Mouse (Mus musculus) MEL (cell line): ENCODE results near the gene Cdiptos. TPM values are rescaled to one million over a fixed set of nuclear protein-coding genes. Genes with fewer than 3 reads are reported as not detected.
A peak's percentile ranks its signal among the peaks of the same experiment; 100 is the strongest.

ENCODE experiments used
- DNase-seq: peaks from one replicate; pipeline ENCODE4 v3.0.0; 2011; ENCODE audit warnings: low read depth, low spot score
- H3K27ac ChIP-seq: 2 replicates; pipeline ENCODE4 v1.5.1; 2012; ENCODE audit warnings: low read depth, mild to moderate bottlenecking, control low read depth, low read length, moderate library complexity; ENCODE audit not compliant: control insufficient read depth
- H3K27me3 ChIP-seq, 2 experiments: fragments of 150-350 bp in 1 of 2; sonication (generic) in 1 of 2; 2 replicates each; pipeline ENCODE4 v1.6.1; 2012; ENCODE audit warnings: low read length in 2 of 2, mild to moderate bottlenecking in 2 of 2, improper control_type of control experiment in 1 of 2, moderate library complexity in 1 of 2; ENCODE audit not compliant: insufficient read depth in 2 of 2, control insufficient read depth in 1 of 2
- H3K36me3 ChIP-seq, 2 experiments: 2 replicates each; pipeline ENCODE4 v1.6.1; 2012 to 2014; ENCODE audit warnings: low read length in 2 of 2, improper control_type of control experiment in 1 of 2, inconsistent platforms in 1 of 2, mild to moderate bottlenecking in 1 of 2; ENCODE audit not compliant: insufficient read depth in 2 of 2, control insufficient read depth in 1 of 2
- H3K4me1 ChIP-seq, 2 experiments: fragments of 150-350 bp in 1 of 2; sonication (generic) in 1 of 2; 2 replicates each; pipeline ENCODE4 v1.6.1; 2012; ENCODE audit warnings: low read length in 2 of 2, improper control_type of control experiment in 1 of 2, mild to moderate bottlenecking in 1 of 2; ENCODE audit not compliant: insufficient read depth in 2 of 2, control insufficient read depth in 1 of 2
- H3K4me3 ChIP-seq, 2 experiments: fragments of 150-350 bp in 1 of 2; sonication (generic) in 1 of 2; 2 replicates each; pipeline ENCODE4 v1.5.1; 2012; ENCODE audit warnings: low read depth in 2 of 2, low read length in 2 of 2, mild to moderate bottlenecking in 2 of 2, moderate library complexity in 2 of 2, control low read depth in 1 of 2, improper control_type of control experiment in 1 of 2; ENCODE audit not compliant: control insufficient read depth in 1 of 2, insufficient read depth in 1 of 2
- H3K79me2 ChIP-seq: 2 replicates; pipeline ENCODE4 v1.6.1; 2012; ENCODE audit warnings: mild to moderate bottlenecking, low read length, moderate library complexity; ENCODE audit not compliant: control insufficient read depth, poor library complexity, insufficient read depth
- H3K9ac ChIP-seq: 2 replicates; pipeline ENCODE4 v1.6.1; 2012; ENCODE audit warnings: low read depth, mild to moderate bottlenecking, control low read depth, low read length, moderate library complexity; ENCODE audit not compliant: control insufficient read depth, poor library complexity, severe bottlenecking
- H3K9me3 ChIP-seq: fragments of 150-350 bp; sonication (generic); replicated peaks from 2 replicates; pipeline ENCODE4 v1.6.1; 2012; ENCODE audit warnings: mild to moderate bottlenecking, low read length, improper control_type of control experiment, moderate library complexity; ENCODE audit not compliant: insufficient read depth
- BHLHE40 ChIP-seq: IDR thresholded peaks from 2 replicates; pipeline ENCODE4 v1.6.1; 2012; ENCODE audit warnings: low read depth, mild to moderate bottlenecking, inconsistent platforms, low read length, improper control_type of control experiment, borderline replicate concordance
- CHD1 ChIP-seq: IDR thresholded peaks from 2 replicates; pipeline ENCODE4 v1.6.1; 2012; ENCODE audit warnings: low read depth, mild to moderate bottlenecking, inconsistent platforms, low read length, improper control_type of control experiment
- CHD2 ChIP-seq: IDR thresholded peaks from 2 replicates; pipeline ENCODE4 v1.6.1; 2011; ENCODE audit warnings: low read length, improper control_type of control experiment
- CTCF ChIP-seq, 3 experiments: IDR thresholded peaks in 2 of 3; conservative IDR thresholded peaks in 1 of 3; 2 replicates each; pipeline ENCODE4 v1.5.1; 2011 to 2012; ENCODE audit warnings: low read length in 3 of 3, low read depth in 2 of 3, mild to moderate bottlenecking in 2 of 3, improper control_type of control experiment in 1 of 3, inconsistent platforms in 1 of 3, mixed read lengths in 1 of 3, moderate library complexity in 1 of 3; ENCODE audit not compliant: control insufficient read depth in 1 of 3, insufficient read depth in 1 of 3, poor library complexity in 1 of 3, severe bottlenecking in 1 of 3
- E2F4 ChIP-seq: IDR thresholded peaks from 2 replicates; pipeline ENCODE4 v1.6.1; 2011; ENCODE audit warnings: low read depth, low read length, improper control_type of control experiment, borderline replicate concordance
- EP300 ChIP-seq, 2 experiments: IDR thresholded peaks; 2 replicates each; pipeline ENCODE4 v1.6.1; 2011; ENCODE audit warnings: improper control_type of control experiment in 2 of 2, low read length in 2 of 2, low read depth in 1 of 2, mild to moderate bottlenecking in 1 of 2
- ETS1 ChIP-seq: IDR thresholded peaks from 2 replicates; pipeline ENCODE4 v1.6.1; 2012; ENCODE audit warnings: low read depth, mild to moderate bottlenecking, inconsistent platforms, low read length, improper control_type of control experiment, moderate library complexity
- GABPA ChIP-seq: IDR thresholded peaks from 2 replicates; pipeline ENCODE4 v1.6.1; 2012; ENCODE audit warnings: low read depth, mild to moderate bottlenecking, inconsistent platforms, low read length, improper control_type of control experiment, moderate library complexity
- GATA1 ChIP-seq: IDR thresholded peaks from 2 replicates; pipeline ENCODE4 v1.6.1; 2011; ENCODE audit warnings: low read depth, low read length, improper control_type of control experiment
- HCFC1 ChIP-seq: IDR thresholded peaks from 2 replicates; pipeline ENCODE4 v1.6.1; 2012; ENCODE audit warnings: low read depth, mild to moderate bottlenecking, inconsistent platforms, low read length, improper control_type of control experiment, moderate library complexity
- KAT2A ChIP-seq: conservative IDR thresholded peaks from 2 replicates; pipeline ENCODE4 v1.6.1; 2012; ENCODE audit warnings: low read depth, low read length, improper control_type of control experiment, inconsistent platforms
- MEF2A ChIP-seq: IDR thresholded peaks from 2 replicates; pipeline ENCODE4 v1.6.1; 2014; ENCODE audit warnings: low read depth, mild to moderate bottlenecking, inconsistent platforms, low read length, improper control_type of control experiment; ENCODE audit not compliant: poor library complexity, insufficient replicate concordance, severe bottlenecking; ENCODE audit errors: extremely low read depth
- MYB ChIP-seq: IDR thresholded peaks from 2 replicates; pipeline ENCODE4 v1.6.1; 2011; ENCODE audit warnings: mild to moderate bottlenecking, low read depth, low read length, improper control_type of control experiment
- NELFE ChIP-seq: IDR thresholded peaks from 2 replicates; pipeline ENCODE4 v1.6.1; 2011; ENCODE audit warnings: low read depth, low read length, improper control_type of control experiment
- POLR2A ChIP-seq, 2 experiments: IDR thresholded peaks; 2 replicates each; pipeline ENCODE4 v1.6.1; 2011 to 2012; ENCODE audit warnings: low read length in 2 of 2, mild to moderate bottlenecking in 2 of 2, control low read depth in 1 of 2, improper control_type of control experiment in 1 of 2, low read depth in 1 of 2, moderate library complexity in 1 of 2; ENCODE audit not compliant: control insufficient read depth in 1 of 2, insufficient read depth in 1 of 2, poor library complexity in 1 of 2
- POLR2AphosphoS2 ChIP-seq: IDR thresholded peaks from 2 replicates; pipeline ENCODE4 v1.6.1; 2011; ENCODE audit warnings: low read length, improper control_type of control experiment
- RCOR1 ChIP-seq: IDR thresholded peaks from 2 replicates; pipeline ENCODE4 v1.6.1; 2012; ENCODE audit warnings: low read depth, mild to moderate bottlenecking, inconsistent platforms, low read length, improper control_type of control experiment
- SIN3A ChIP-seq: IDR thresholded peaks from 2 replicates; pipeline ENCODE4 v1.6.1; 2012; ENCODE audit warnings: low read length, improper control_type of control experiment, inconsistent platforms
- TAL1 ChIP-seq: IDR thresholded peaks from 2 replicates; pipeline ENCODE4 v1.6.1; 2012; ENCODE audit warnings: mild to moderate bottlenecking, inconsistent platforms, low read length, moderate library complexity, mixed read lengths
- TBP ChIP-seq: IDR thresholded peaks from 2 replicates; pipeline ENCODE4 v1.8.0; 2011; ENCODE audit warnings: low read depth, low read length, improper control_type of control experiment
- TCF12 ChIP-seq: IDR thresholded peaks from 2 replicates; pipeline ENCODE4 v1.6.1; 2014; ENCODE audit warnings: low read depth, mild to moderate bottlenecking, inconsistent platforms, low read length, improper control_type of control experiment, moderate library complexity
- UBTF ChIP-seq: IDR thresholded peaks from 2 replicates; pipeline ENCODE4 v1.6.1; 2012; ENCODE audit warnings: low read depth, mild to moderate bottlenecking, inconsistent platforms, low read length, improper control_type of control experiment, moderate library complexity, borderline replicate concordance; ENCODE audit not compliant: insufficient read depth
- USF1 ChIP-seq: IDR thresholded peaks from 2 replicates; pipeline ENCODE4 v1.6.1; 2014; ENCODE audit warnings: low read depth, mild to moderate bottlenecking, inconsistent platforms, low read length, improper control_type of control experiment, moderate library complexity
- USF2 ChIP-seq, 2 experiments: IDR thresholded peaks; 2 replicates each; pipeline ENCODE4 v1.6.1; 2011 to 2012; ENCODE audit warnings: improper control_type of control experiment in 2 of 2, low read length in 2 of 2, borderline replicate concordance in 1 of 2, inconsistent platforms in 1 of 2, low read depth in 1 of 2, mild to moderate bottlenecking in 1 of 2; ENCODE audit not compliant: insufficient read depth in 1 of 2
- ZC3H11A ChIP-seq: IDR thresholded peaks from 2 replicates; pipeline ENCODE4 v1.6.1; 2012; ENCODE audit warnings: low read depth, mild to moderate bottlenecking, inconsistent platforms, low read length, improper control_type of control experiment
- ZKSCAN1 ChIP-seq: IDR thresholded peaks from 2 replicates; pipeline ENCODE4 v1.6.1; 2012; ENCODE audit warnings: low read depth, mild to moderate bottlenecking, inconsistent platforms, low read length, improper control_type of control experiment, moderate library complexity
- polyA plus RNA-seq, 2 experiments: library from polyadenylated mRNA; stranded (reverse) in 1 of 2; unstranded in 1 of 2; fragments of >175 nt in 1 of 2; fragments of >200 nt in 1 of 2; gene quantifications; 2 replicates each; pipeline versions ENCODE4 v1.2.1 to v1.2.4; 2012; ENCODE audit warnings: low replicate concordance in 2 of 2, low read depth in 1 of 2; ENCODE audit not compliant: insufficient read length in 2 of 2, insufficient read depth in 1 of 2, missing spikeins in 1 of 2
- total RNA-seq: library from RNA; depleted of rRNA; stranded (reverse); fragments of 300-350 nt; gene quantifications from 2 replicates; pipeline ENCODE4 v1.2.3, GENCODE M21; 2012

Gene Cdiptos
- total and polyA plus RNA-seq, 3 experiments, result 0.35 to 1.8 TPM; not detected in 1

DNA sequence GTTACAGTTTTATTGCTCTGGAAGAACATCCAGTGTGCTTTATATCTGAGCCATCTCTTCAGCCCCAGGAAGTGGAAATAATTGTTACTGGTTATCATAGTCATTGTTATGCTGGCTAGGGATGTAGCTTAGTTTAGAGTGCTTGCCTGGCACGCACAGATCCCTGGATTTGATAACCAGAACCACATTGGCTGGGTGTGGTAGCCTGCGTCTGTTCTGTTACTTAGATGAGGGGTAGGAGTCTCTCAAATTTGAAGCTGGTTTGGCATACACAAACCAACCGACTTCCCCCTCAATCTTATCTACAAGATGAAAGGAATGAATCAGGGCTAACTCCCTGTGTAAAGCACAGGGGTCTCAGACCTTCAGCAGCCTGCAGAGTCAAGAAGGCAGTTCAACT lies 49.6 kb downstream of the Cdiptos start:
- Histone ChIP-seq H3K4me1 (peaks cover 20 to 31% of the 10 kb centered on the region in 2 experiments), H3K27ac (peak overlapping the region; percentile 56), H3K9me3 (no peaks in the 10 kb centered on the region), H3K4me3 (no peak overlapping the region), H3K27me3 (no peaks in the 10 kb centered on the region), H3K36me3 (peaks cover 0 to 23% of the 10 kb centered on the region in 2 experiments; a peak in 2 of 4 replicates), H3K9ac (no peak overlapping the region), H3K79me2 (peaks cover 14% of the 10 kb centered on the region)
- TF ChIP-seq KAT2A, result no peak
- TF ChIP-seq TBP, result no peak
- no peak for TF ChIP-seq GABPA
- peak; percentile 53 to 76 for TF ChIP-seq EP300 (IDR thresholded peaks at IDR 0.05; ENCODE audit: low read depth in 1 of 2, low read length in 2 of 2)
- TF ChIP-seq MEF2A, result no peak
- no peak for TF ChIP-seq POLR2AphosphoS2
- TF ChIP-seq UBTF, result no peak
- no peak for TF ChIP-seq E2F4
- TF ChIP-seq MYB, result peak; percentile 40; the same call in 1 of the 2 replicates
- peak; percentile 24; the same call in 1 of the 2 replicates for TF ChIP-seq TCF12
- TF ChIP-seq SIN3A, result peak; percentile 74; the same call in 1 of the 2 replicates
- TF ChIP-seq ETS1, result peak; percentile 78
- TF ChIP-seq BHLHE40, result peak; percentile 77
- TF ChIP-seq CHD2, result no peak
- TF ChIP-seq RCOR1, result peak; percentile 86
- no peak for TF ChIP-seq POLR2A (IDR thresholded peaks at IDR 0.05; ENCODE audit: control insufficient read depth in 1 of 2, insufficient read depth in 1 of 2, low read depth in 1 of 2, low read length in 2 of 2, poor library complexity in 1 of 2)
- TF ChIP-seq CTCF (IDR thresholded peaks at IDR 0.05 in 2 of 3, conservative IDR thresholded peaks at IDR 0.05 in 1 of 3; ENCODE audit: control insufficient read depth in 1 of 3, insufficient read depth in 1 of 3, low read depth in 2 of 3, low read length in 3 of 3, poor library complexity in 1 of 3, severe bottlenecking in 1 of 3), result no peak
- TF ChIP-seq CHD1, result no peak
- no peak for TF ChIP-seq TAL1
- no peak for TF ChIP-seq USF1
- peak; percentile 97 for TF ChIP-seq GATA1
- peak; percentile 83 for DNase-seq

- H3K27ac ChIP-seq, result no peak overlapping the region
- no peaks in the 10 kb centered on the region for H3K27me3 ChIP-seq
- peaks cover 20 to 26% of the 10 kb centered on the region in 2 experiments for H3K4me1 ChIP-seq
- H3K36me3 ChIP-seq, result peaks cover 0 to 18% of the 10 kb centered on the region in 2 experiments; a peak in 2 of 4 replicates
- no peak for DNase-seq
- peaks cover 3% of the 10 kb centered on the region for H3K79me2 ChIP-seq
- no peak overlapping the region for H3K4me3 ChIP-seq
- H3K9ac ChIP-seq, result no peak overlapping the region
- H3K9me3 ChIP-seq, result no peaks in the 10 kb centered on the region
- TF ChIP-seq RCOR1 (no peak), EP300 (IDR thresholded peaks at IDR 0.05; ENCODE audit: low read depth in 1 of 2, low read length in 2 of 2) (peak; percentile 32 to 39; a peak in 3 of 4 replicates), GATA1 (peak; percentile 42; the same call in 1 of the 2 replicates), CHD2 (no peak), ZC3H11A (no peak), TBP (no peak), POLR2A (IDR thresholded peaks at IDR 0.05; ENCODE audit: control insufficient read depth in 1 of 2, insufficient read depth in 1 of 2, low read depth in 1 of 2, low read length in 2 of 2, poor library complexity in 1 of 2) (no peak), ZKSCAN1 (no peak), MYB (no peak), NELFE (0 out of 2 replicates have a peak, but pooled peaks have one; percentile 20), UBTF (no peak), TCF12 (peak; percentile 46; the same call in 1 of the 2 replicates), HCFC1 (no peak), E2F4 (no peak), TAL1 (peak; percentile 32; the same call in 1 of the 2 replicates), USF2 (IDR thresholded peaks at IDR 0.05; ENCODE audit: borderline replicate concordance in 1 of 2, insufficient read depth in 1 of 2, low read depth in 1 of 2, low read length in 2 of 2) (no peak), POLR2AphosphoS2 (no peak)
Measured at GRCm38 (mm10) chr7:126923999-126924398, 51.9 kb downstream of the Cdiptos start.
